Mouse (Mus musculus) adrenal gland, adult 10 weeks (tissue): ENCODE measurements around the gene Mfsd12. TPM values are rescaled to one million over a fixed set of nuclear protein-coding genes. Genes with fewer than 3 reads are reported as not detected.

ENCODE experiments used
- polyA plus RNA-seq: library from polyadenylated mRNA; stranded (reverse); fragments of 350-450 nt; fragmentation: Illumina TruSeq; extraction: RNeasy Lipid Tissue Mini Kit (QIAGEN cat#74804); gene quantifications from one replicate; pipeline ENCODE4 v1.2.3, GENCODE M21; 2014; ENCODE audit warnings: low read depth, low replicate concordance

The Mfsd12 gene
- 0.23 TPM for polyA plus RNA-seq

DNA sequence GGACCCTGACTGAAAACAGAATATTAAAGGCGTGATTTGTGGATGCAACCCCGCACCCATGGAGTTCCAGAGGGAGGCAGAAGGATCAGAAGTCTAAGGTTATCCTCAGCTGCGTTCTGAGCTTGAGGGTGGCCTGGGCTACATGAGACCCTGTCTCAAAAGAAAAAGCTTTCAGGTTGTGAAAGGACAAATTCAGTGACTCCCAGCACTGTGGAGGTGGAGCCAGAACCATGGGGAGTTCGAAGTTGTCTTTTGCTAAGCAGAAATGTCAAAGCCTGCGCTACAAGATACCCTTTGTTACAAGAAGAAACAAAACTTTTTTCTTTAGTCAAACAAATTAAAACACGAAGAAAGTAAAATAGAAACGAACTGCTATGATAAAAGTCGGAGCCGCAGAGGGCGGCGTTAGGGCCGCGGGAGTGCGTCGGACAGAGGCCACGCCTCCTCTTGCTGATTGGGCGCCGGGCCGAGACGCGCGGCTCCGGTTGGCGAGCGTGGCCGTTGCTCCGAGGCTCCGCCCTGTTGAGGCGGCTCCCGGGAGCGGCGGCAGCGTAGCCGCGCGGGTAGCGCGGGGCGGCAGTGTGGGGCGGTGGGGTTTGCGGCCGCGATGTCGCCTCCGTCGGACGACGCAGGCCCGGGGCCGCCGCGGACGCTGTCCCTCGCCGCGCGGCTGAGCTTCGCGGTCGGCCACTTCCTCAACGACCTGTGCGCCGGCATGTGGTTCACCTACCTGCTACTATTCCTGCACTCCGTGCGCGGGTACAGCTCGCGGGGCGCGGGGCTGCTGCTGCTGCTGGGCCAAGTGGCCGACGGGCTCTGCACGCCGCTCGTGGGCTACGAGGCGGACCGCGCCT is at the start of gene Mfsd12:
Mfsd12 (plus strand) TSS at position 501 of the 854 bp plus-strand sequence.

DNA sequence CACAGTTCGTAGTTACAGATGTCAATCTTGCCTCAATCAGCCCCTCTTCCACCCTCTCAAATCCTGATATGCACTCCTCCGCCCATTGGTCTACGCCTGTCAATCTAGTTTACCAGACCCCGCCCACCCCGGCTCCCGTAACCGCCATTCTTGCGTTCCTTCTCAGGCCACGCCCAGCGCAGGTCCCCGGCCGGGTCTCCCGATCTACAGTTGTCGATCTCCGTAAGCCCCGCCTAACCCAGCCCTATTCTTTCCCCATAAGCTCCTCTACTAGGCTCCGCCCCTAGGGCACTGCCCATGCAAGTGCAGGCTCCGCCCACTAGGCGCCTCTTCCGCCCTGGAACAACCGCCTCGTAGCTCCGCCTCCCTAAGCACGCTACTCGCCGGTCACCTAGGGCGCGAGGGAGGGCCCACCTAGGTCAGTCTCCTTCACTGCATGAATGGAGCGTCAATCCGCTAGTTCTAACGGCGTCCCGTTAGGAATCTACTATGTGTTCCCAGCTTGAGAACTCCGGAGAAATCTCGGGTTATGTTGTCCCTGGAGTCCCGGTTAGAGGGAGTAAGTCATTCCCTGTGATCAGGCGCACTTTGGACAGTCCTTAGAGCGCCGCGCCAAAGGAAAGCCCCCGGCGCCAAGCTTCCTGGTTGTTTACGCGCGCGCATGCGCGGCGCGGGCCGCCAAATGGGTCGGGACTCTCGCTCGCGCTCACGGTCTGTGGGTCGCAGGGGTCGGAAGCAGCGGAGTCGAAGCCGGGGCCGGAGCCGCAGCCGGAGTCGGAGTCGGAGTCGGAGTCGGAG is 36.5 kb upstream of the Mfsd12 start, which contains the start of gene Cactin:
Cactin (plus strand) TSS at position 554 of the 798 bp plus-strand sequence.

DNA sequence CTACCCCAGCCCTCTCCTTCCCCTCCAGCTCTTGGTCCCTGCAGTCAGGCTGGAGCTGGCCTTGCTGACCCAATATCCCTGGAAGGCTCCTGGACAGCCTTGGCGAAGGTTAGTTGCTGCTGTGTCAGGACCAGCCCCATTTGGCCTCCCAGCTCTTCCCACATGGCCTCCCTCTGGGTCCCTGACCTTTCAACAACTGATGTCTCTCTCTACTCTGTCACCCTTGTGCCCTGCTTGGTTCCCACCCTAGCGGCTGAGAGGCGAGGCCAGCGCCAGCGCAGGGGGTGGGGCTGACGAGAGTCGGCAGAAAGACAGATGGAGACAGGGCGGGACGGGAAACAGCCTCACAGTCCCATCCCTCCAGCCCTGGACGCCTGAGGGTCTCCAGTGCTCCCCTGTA is 28.9 kb upstream of the Mfsd12 start, which contains the start of gene Tbxa2r:
Tbxa2r (plus strand) TSS at position 346 of the 400 bp plus-strand sequence.

DNA sequence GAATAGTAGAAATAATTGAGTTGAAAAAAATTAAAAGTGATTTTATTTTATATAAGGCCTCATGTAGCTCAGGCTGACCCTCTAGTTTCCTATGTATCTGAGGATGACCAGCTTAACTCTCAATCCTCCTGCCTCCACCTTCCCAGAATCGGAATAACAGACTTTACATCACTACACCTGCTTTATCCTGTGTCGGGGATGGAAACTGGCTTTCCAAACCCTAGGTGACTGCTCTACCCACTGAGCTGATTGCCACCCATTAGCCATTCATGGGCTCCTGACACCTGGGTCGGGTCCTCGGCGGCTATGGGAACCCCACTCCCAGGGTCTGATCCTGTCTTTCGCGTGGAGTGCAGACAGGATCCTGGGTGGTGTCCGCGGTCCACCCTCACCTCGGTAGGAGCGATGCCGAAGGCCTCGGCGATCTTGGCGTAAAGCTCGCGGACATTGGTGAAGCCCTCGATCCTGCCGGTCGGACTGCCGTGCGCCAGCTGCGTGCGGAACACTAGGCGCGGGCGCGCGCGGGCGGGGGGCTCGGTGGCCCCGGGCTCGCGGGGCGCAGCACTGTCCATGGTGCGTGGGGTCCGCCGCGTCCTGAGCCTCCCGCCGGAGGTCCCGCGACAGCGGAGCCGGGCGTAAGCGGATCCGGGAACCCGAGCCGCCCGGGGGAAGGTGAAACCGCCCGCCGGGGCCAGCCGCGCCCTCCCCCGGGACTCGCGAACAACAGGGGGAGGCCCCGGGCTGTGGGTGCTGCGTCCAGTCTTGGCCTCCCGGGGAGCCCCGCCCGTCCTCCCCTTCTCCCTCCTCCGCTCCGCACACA is 14.4 kb upstream of the Mfsd12 start, which contains the start of gene Gipc3:
Gipc3 (minus strand) TSS at position 581 of the 820 bp plus-strand sequence.

DNA sequence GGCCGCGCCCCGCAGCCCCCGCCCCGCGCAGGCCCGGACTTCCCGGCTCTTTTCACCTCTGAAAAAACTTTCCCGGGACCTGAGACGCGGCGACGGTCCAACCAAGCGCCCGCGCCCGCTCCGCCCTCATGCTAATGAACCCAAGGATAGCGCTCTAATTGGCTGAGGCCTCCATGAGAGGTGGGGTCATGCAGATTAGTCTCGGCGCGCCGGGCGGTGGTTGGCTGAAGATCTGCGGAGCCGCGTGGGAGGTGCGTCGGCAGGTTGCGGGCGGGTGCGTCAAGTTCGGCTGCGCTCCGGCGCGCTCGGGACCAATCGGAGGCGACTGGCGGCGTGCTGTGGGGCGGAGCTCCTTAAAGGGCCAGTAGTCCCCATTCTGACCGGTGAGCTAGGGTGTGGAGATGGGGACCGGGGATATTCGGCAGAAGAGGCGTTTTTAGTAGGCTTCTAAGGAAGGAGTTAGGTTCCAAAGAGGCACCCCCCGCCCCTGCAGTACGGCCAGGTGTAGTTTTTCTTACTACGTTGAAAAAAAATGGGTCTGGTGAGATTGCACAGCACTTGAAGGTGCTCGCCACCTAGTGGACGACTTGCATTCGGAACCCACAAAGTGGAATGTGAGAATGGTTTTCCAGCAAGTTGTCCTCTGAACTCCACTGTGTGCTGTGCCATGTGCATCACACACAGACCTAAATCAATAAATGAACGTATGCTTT is 6.8 kb upstream of the Mfsd12 start, which contains the start of gene Hmg20b:
Hmg20b (minus strand) TSS at position 130 of the 713 bp plus-strand sequence.

DNA sequence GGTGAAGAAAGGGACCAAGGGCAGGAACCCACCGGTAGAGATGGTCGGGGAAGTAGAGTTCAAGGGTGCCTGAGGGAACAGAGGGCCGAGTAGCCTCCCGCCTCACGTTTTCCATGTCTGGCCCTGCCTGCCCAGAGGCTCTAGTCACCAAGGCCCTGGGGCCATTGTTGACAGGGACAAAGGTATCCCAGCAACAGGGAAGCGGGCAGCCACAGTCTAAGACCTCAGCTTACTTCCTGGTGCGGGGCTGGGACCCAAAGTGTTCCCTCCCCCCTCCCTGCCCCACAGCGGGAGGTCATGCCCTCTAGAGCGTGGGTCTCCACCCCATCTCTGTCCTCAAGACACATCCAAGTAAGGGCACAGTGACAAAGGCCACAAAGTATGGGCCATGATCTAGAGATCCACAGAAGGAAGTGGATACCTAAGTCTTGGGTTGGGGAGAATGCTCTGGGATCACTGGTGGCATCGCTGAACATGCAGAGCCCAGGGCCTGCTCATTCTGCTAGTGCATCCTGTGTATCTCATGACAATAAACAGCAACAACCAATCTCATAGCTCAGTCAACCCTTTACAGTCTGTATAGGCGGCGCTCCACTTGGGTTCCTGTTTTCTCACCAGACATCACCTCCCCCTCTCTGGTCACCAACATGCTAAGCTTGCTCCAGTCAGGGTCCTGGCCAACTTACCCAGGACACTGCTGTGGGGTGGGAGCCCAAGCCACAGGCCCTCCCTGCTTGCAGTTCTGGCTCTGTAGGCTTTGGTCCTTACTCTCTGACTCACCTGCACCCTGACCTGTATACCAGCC is 8.6 kb downstream of the Mfsd12 start, which contains the start of gene 4930404N11Rik:
4930404N11Rik (minus strand) TSS at position 145 of the 805 bp plus-strand sequence.

DNA sequence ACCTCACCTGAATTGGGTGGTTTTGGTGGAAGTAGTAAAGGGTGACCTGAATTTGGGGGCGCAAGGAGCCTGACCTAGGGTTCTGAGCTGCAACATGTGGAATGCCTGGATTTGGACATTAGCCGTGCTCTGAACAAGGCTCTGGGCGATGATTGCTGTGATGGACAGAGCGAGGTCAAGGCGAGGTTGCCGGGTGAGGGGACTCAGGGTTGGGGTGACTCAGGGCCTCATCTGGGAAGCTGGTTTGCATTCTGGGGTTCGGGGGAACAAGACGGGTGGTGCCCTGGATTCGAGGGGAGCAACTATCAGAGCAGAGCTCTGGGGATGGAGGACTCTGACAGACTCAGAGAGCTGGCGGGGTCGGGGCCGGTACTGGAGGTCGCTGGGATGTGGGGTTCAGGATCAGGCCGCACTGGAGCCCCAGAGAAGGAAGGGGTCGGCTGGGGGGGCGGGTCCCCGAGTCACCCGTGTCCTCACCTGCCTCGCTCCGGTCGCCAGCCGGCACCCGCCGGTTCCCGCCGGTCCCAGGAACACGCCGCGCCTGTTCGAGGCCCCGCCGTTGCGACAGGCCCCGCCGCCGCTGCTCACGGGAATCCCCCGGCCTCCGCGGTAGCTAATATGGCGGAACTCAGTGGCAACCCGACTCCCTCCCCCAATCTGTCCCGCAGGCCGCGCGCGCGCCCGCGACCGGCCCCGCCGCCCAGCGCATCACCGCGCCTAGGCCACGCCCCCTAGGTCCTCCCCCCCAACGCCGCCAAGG is 20.7 kb downstream of the Mfsd12 start, which contains the start of gene Fzr1:
Fzr1 (minus strand) TSS at position 724 of the 760 bp plus-strand sequence.

DNA sequence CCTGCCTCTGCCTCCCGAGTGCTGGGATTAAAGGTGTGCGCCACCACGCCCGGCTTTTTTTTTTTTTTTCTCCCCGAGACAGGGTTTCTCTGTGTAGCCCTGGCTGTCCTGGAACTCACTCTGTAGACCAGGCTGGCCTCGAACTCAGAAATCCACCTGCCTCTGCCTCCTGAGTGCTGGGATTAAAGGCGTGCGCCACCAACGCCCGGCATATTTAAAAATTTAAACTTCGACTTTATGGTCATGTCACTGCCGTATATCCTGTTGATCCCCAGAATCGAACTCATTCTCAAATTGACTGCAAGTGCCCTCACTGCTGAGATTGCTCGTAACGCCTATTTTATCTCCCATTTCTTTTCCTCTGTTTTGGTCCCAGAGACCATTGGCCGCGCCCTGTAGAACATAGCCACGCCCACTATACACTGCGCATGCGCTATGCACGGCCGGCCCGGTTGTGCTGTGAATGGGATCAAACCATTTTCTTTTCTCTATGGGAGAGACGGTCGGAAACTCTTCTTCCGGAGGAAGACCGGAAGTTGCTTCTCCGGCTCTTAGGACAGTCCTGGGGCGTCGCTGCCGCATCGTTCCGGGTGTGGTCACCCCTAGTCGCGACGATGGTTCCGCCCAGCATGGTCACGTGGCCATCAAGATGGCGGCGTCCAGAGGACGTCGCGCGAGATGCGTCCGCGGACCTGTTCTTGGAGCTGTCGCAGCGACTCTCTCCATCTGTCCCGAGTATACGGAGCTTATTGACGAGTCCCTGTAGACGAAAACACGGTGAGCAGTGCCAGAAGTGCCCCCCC is 26.7 kb downstream of the Mfsd12 start, which contains the start of the genes Dohh and Gm48551:
Dohh (plus strand) TSS at position 627 of the 803 bp plus-strand sequence.
Gm48551 (plus strand) TSS at position 665 of the 803 bp plus-strand sequence.

DNA sequence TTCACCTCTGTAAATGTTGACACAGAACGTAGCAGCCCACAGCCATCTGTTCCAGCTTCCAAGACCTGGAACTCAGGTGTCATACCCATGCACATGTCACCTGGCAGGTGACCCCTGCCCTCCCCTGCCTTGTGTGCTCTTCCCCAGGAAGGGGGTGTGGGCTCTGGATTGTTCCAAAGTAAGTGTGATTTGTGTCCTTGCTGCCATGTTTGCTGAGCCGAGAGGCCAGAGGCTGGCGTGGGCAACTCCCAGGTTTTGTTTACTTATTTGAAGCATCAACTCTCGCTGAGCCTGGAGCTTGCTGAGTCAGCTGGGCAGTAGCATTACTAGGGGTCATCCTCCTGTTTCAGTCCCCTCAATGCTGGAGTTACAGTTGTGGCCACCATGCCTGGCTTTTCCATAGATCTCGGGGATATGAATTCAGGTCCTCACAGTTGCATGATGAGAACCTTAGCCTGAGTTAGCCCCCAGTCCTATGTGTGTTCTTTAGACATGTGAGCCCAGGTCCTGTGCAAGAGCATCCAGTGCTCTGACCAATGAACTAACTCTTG is 31.3 kb downstream of the Mfsd12 start, which contains the start of gene Gm48552:
Gm48552 (plus strand) TSS at position 501 of the 551 bp plus-strand sequence.

DNA sequence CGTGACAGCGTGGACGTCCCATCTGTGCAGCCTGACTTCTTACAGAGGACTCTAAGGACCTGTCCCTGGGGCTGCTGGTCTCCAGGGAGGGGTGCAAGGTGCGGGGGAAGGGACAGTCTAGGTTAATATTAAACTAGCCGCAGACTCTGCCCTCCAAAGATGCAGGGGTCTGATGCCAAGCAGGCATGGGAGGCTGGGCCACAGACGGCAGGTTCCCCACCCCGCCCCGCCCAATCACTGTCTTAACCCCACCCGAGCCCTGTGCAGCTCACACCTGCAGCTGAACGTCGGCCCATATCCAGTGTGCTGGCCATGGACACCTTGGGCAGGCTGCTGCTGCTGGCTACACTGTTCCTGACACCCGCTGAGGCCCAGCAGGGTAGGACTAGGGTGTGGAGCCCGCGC is 35.5 kb downstream of the Mfsd12 start, which contains the start of gene Smim24:
Smim24 (plus strand) TSS at position 271 of the 405 bp plus-strand sequence.

Other genes starting within 250 kb of the Mfsd12 start
- gene Zbtb7a, start 222.3 kb upstream of the Mfsd12 start, polyA plus RNA-seq = 28.7 TPM
- not detected for gene Pias4, start 189.6 kb upstream of the Mfsd12 start, polyA plus RNA-seq
- 13.2 TPM for gene Eef2, start 180.9 kb upstream of the Mfsd12 start, polyA plus RNA-seq
- gene Dapk3, start 174.5 kb upstream of the Mfsd12 start, polyA plus RNA-seq = not detected
- not detected for gene 4930442H23Rik, start 173.6 kb upstream of the Mfsd12 start, polyA plus RNA-seq
- gene Nmrk2, start 155.4 kb upstream of the Mfsd12 start, polyA plus RNA-seq = not detected
- 0.41 TPM for gene Atcay, start 126.7 kb upstream of the Mfsd12 start, polyA plus RNA-seq
- gene Zfr2, start 124.3 kb upstream of the Mfsd12 start, polyA plus RNA-seq = 1.2 TPM
- not detected for gene Matk, start 104.6 kb upstream of the Mfsd12 start, polyA plus RNA-seq
- gene Mrpl54, start 90.6 kb upstream of the Mfsd12 start, polyA plus RNA-seq = 2.1 TPM
- gene Apba3, start 90.5 kb upstream of the Mfsd12 start, polyA plus RNA-seq = 0.93 TPM
- gene Tjp3, start 65.9 kb upstream of the Mfsd12 start, polyA plus RNA-seq = not detected
- gene Pip5k1c, start 64.5 kb upstream of the Mfsd12 start, polyA plus RNA-seq = 2.7 TPM
- gene Cactin, start 36.4 kb upstream of the Mfsd12 start, polyA plus RNA-seq = 1.1 TPM
- not detected for gene Tbxa2r, start 28.8 kb upstream of the Mfsd12 start, polyA plus RNA-seq
- gene Gipc3, start 14.2 kb upstream of the Mfsd12 start, polyA plus RNA-seq = not detected
- gene Hmg20b, start 7.0 kb upstream of the Mfsd12 start, polyA plus RNA-seq = 7.1 TPM
- not detected for gene 4930404N11Rik, start 8.3 kb downstream of the Mfsd12 start, polyA plus RNA-seq
- gene Fzr1, start 21.0 kb downstream of the Mfsd12 start, polyA plus RNA-seq = 0.35 TPM
- gene Dohh, start 26.9 kb downstream of the Mfsd12 start, polyA plus RNA-seq = not detected
- not detected for gene Gm48551, start 27.0 kb downstream of the Mfsd12 start, polyA plus RNA-seq
- gene Gm48552, start 31.5 kb downstream of the Mfsd12 start, polyA plus RNA-seq = not detected
- gene Smim24, start 35.6 kb downstream of the Mfsd12 start, polyA plus RNA-seq = not detected
- gene Nfic, start 98.1 kb downstream of the Mfsd12 start, polyA plus RNA-seq = 16.6 TPM
- gene Celf5, start 125.2 kb downstream of the Mfsd12 start, polyA plus RNA-seq = 0.23 TPM
- not detected for gene Ncln, start 138.9 kb downstream of the Mfsd12 start, polyA plus RNA-seq
- not detected for gene S1pr4, start 142.6 kb downstream of the Mfsd12 start, polyA plus RNA-seq
- not detected for gene Gna15, start 166.7 kb downstream of the Mfsd12 start, polyA plus RNA-seq
- 4.8 TPM for gene Gna11, start 187.7 kb downstream of the Mfsd12 start, polyA plus RNA-seq
- gene Aes, start 202.0 kb downstream of the Mfsd12 start, polyA plus RNA-seq = 30.2 TPM
- gene Tle2, start 217.1 kb downstream of the Mfsd12 start, polyA plus RNA-seq = 4.4 TPM
- gene Tle6, start 243.6 kb downstream of the Mfsd12 start, polyA plus RNA-seq = 2.6 TPM
- gene BC025920, start 248.8 kb downstream of the Mfsd12 start, polyA plus RNA-seq = 1.3 TPM